9 mouse cellular contexts compared by ENCODE assay signal in the genomic region with DNA sequence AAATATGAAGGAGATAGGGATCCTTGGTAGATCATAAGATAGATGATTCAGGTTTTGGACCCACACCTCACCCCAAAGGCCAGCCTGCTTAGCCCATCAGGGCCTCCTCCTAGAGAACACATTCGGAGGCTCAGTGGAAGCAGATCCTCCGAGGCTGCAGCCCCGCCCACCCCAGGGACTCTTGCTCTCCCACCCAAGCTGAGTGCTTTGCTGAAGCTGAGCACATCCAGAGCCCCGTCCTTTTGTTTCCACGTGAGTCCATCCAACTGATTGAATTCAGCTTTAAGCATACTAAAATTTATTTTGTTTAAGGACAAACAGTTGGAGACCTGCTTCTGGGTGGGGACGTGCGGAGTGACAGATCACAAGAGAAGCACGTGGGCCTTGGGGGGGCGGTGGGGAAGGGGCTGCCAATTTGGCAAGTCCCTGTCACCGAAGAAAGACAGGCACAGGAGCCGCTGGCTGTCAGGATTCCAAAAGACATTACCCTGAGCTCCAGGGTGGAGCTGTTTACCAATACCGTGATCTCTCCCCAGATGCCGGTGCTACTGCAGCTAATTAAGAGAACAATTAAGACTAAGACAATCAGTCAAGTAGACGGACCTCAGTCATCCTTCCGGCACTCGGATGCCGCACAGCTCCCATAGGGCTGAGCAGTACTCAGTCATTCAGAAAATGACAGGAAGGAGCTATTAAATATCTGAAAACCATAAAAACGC.
DNase-seq lines count a peak whose midpoint lies in the region; ATAC-seq lines count a peak whose summit lies in the region.
"Had no signal": no experiment of that assay in that cellular context is flagged by ENCODE, and none has a peak within 500 bp of the region (broad histone marks: within the 10 kb centered on the region; RNA-seq: fewer than 3 reads in every experiment).

No protein-coding gene starts in this region.

- H3K36me3 ChIP-seq in limb, embryonic 12.5 days = no peaks in the 10 kb centered on the region
- H3K36me3 ChIP-seq in stomach, embryonic 16.5 days (ENCODE audit: control insufficient read depth, insufficient read depth, low read length) = no peaks in the 10 kb centered on the region

- no peak overlapping the region for H3K4me3 ChIP-seq in limb, embryonic 12.5 days (replicated peaks)
- 0 out of 2 replicates have a peak overlapping the region, but pooled peaks have one; percentile 1 for H3K4me3 ChIP-seq in stomach, embryonic 16.5 days (replicated peaks; ENCODE audit: low read length)

- WGBS in limb, embryonic 12.5 days = 16% methylated on average over 18 of the region's 18 CpGs
- WGBS in stomach, embryonic 16.5 days = 15% methylated on average over 18 of the region's 18 CpGs

- H3K4me2 ChIP-seq in limb, embryonic 12.5 days = peak overlapping the region; percentile 34
- peak overlapping the region; percentile 37 for H3K4me2 ChIP-seq in stomach, embryonic 16.5 days (ENCODE audit: low read depth, low read length)

- H3K27me3 ChIP-seq in limb, embryonic 12.5 days = peaks cover 7% of the 10 kb centered on the region; the same call in 1 of the 2 replicates
- H3K27me3 ChIP-seq in stomach, embryonic 16.5 days (ENCODE audit: control insufficient read depth, insufficient read depth, low read length) = no peaks in the 10 kb centered on the region

- no peak overlapping the region for H3K9ac ChIP-seq in limb, embryonic 12.5 days (replicated peaks)
- 0 out of 2 replicates have a peak overlapping the region, but pooled peaks have one; percentile 5 for H3K9ac ChIP-seq in stomach, embryonic 16.5 days (ENCODE audit: low read length)

- peak; percentile 28 to 34 for DNase-seq in cerebellum, postnatal 14 days
- DNase-seq in cerebellum, adult 8-10 months = no peak
- DNase-seq in lung, postnatal 10 days = peak; percentile 8
- DNase-seq in lung, postnatal 25 days (ENCODE audit: low spot score) = no peak
- no peak for DNase-seq in thymus, postnatal 25 days
- no peak for DNase-seq in adrenal gland, postnatal 10 days

- H3K4me1 ChIP-seq in limb, embryonic 12.5 days (replicated peaks) = peaks cover 7% of the 10 kb centered on the region
- H3K4me1 ChIP-seq in stomach, embryonic 16.5 days (ENCODE audit: control insufficient read depth, insufficient read depth, low read length) = no peaks in the 10 kb centered on the region; the same call in 1 of the 2 replicates

- H3K27ac ChIP-seq in limb, embryonic 12.5 days = no peak overlapping the region
- no peak overlapping the region for H3K27ac ChIP-seq in stomach, embryonic 16.5 days (ENCODE audit: low read length)
- H3K27ac ChIP-seq: kidney, postnatal 0 days had no signal

- H3K9me3 ChIP-seq in limb, embryonic 12.5 days = no peaks in the 10 kb centered on the region
- H3K9me3 ChIP-seq in stomach, embryonic 16.5 days (replicated peaks; ENCODE audit: control insufficient read depth, low read length) = no peaks in the 10 kb centered on the region

- no peak for ATAC-seq in limb, embryonic 12.5 days (ENCODE audit: insufficient number of reproducible peaks, insufficient read depth, low FRiP score, low TSS enrichment, low read depth)
- peak; percentile 47; the same call in 1 of the 2 replicates for ATAC-seq in stomach, embryonic 16.5 days (ENCODE audit: insufficient read depth, low FRiP score)

Comparison
In these comparisons a context has a peak if more than half of its experiments do, and no peak if none do; other contexts are left out.
1. DNase-seq: peak in cerebellum, postnatal 14 days (2 of 2) and lung, postnatal 10 days (single experiment); none in cerebellum, adult 8-10 months (single experiment), lung, postnatal 25 days (single experiment), thymus, postnatal 25 days (single experiment) and adrenal gland, postnatal 10 days (single experiment).